Mouse (Mus musculus) c-Kit-negative CD71-positive TER-119-positive erythroid progenitor cells, embryonic 14.5 days (primary cell): Measurements from ENCODE around the gene Cadm3.

Source experiments
- DNase-seq: peaks from one replicate; pipeline ENCODE4 v3.0.0-alpha.2; 2013; ENCODE audit warnings: low read depth, low spot score

Cadm3 gene

GRCm38 (mm10) chr1:173359590-173360290 lies 7.8 kb downstream of the Cadm3 start:
- no peak for DNase-seq

DNA sequence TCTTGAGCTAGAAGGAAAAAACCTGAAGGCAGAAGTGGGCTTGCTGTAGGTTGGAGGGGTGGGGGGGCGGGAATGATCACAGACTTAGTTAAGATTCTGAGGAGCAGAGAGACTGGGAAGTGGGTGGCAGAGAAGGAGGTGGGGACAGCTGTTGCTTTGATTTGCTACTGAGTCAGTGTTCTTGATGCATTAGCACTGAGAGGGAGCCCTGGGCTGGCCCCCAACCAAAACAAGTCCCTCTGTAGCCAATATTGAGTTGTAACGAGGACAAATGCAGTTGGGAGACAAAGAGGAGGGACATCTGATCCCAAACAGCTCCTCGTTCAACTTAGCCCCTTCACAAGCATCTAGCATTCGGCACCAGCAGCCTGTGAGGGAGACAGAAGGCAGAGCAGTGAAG lies 9.7 kb downstream of the Cadm3 start:
- no peak for DNase-seq

DNA sequence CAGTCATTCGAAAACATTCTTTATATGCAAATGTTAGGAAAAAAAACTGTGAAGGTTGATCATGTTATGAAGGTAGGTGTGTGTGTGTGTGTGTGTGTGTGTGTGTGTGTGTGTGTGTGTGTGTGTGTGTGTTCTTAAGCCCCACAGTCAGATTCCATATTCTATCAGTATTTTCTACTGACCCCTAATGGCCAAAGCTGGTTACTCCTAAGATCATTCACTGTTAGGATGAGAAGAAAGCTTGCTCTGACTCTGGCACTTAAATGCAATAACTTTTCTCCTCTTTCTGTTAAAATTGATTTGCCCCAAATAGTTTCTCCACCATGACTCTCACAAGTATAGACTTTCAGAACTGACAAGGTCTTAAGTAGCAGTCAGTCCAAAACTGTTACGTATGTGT lies 10.8 kb downstream of the Cadm3 start:
- no peak for DNase-seq

GRCm38 (mm10) chr1:173355107-173355846 lies 12.2 kb downstream of the Cadm3 start:
- DNase-seq, result no peak

DNA sequence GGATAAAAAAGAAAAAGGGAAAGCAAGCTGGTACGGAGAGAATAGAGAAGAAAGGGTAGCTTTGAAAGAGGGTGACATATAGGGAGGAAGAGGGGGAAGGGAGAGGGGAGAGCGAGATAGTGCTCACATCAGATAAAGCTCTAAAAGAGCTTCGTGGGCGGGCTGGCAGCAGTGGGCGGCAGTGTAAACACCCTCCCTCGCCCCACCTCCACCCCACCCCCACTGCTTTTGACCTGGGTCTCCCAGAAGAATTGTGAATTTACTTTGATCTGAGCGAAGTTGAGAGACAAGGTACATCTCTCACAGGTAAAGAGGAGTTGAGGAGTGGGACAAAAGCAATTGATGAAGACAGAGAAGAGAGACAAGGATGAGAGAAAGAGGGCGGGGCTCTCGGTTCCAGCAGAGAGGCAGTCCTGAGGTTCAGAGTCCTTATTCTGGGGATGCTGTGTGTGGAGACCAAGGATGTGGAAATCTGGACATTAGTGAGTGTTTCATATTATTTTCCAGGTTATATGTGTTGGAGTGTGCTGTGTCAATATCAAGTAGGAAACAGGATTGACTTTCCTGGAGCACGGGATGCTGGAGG lies 17.0 kb downstream of the Cadm3 start, which contains the start of gene Aim2:
Gene Aim2, plus strand, starts transcription at position 508 of the 586 bp plus-strand sequence.
- DNase-seq, result no peak

DNA sequence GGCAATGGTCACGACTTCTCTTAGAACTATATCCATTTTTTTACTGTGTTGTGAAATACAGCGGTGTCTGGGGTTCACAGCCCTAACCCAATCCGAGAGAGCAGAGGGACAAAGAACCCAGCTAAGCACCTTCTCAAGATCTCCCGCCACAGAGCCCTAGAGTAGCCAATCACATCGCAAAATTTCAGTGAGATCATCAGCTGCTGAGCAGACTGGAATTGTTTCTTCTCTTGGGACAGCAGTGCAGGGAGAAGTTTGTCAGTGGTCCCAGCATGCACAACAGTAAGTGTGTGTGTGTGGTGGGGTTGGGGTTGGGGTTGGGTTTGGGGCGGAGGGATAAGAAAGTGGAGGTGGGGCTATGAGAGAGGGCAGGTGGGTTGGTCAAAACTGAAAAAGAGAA lies 17.5 kb downstream of the Cadm3 start:
- peak; percentile 71 for DNase-seq

DNA sequence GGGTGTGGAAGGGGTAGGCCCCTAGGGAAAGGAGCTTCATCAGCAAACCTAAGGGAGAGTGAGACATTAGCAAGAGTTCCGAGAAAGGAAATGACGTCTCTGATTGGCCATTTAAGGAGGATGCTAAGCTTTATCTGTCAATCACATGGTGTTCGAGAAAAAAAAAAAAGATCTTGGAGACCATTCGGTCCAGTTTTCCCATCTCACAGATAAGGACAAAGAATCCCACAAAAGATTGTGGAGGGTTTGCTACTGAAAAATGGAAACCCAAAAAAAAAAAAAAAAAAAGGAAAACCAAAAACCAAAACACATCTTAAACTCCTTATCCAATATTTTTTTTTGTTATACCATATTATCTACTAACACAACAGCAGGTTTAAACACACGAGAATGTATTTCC lies 18.3 kb downstream of the Cadm3 start:
- DNase-seq, result no peak

- no peak for DNase-seq
Observed at GRCm38 (mm10) chr1:173348527-173348926, 19.0 kb downstream of the Cadm3 start.

DNA sequence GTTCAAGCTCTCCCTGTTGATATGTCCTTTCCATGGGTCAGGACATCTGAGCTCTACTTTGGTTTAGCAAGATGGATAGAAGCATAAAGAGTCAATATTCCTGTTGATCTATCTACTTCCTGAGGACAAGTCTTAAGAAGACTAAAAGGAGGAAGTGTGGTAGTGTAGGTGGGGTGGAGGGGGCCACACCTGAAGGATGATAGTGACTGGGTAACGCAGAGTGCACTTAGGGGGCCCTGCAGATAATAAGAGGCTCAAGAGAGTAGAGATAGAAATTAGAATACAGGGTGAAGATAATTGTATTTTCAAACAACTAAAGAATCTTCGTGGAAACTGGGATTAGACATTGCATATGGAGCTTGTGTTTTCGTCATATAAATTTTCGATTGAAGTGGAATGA lies 22.4 kb downstream of the Cadm3 start:
- no peak for DNase-seq

GRCm38 (mm10) chr1:173343934-173344333 lies 23.6 kb downstream of the Cadm3 start:
- DNase-seq, result no peak

GRCm38 (mm10) chr1:173342425-173342824 lies 25.1 kb downstream of the Cadm3 start:
- no peak for DNase-seq

DNA sequence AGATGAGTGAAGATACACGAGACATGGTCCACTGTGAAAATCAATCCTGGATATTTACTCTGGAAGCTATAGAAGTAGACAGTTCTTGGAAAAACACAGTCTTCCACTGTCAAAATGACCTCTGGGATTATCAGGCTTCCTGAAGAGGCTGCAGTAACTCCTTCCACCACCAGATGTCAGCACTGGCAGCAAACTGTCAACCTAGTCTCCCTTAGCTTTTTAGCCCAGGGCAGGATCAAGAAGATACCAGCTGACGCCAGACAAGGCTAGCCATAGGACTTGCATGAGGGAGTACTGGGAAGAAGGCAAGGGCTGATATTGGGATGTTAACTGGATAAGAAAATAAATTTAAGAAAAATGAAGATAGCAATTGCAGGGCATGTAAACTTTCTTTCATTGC lies 28.0 kb downstream of the Cadm3 start:
- peak; percentile 80 for DNase-seq

- no peak for DNase-seq
Observed at GRCm38 (mm10) chr1:173337008-173337407, 30.5 kb downstream of the Cadm3 start.

GRCm38 (mm10) chr1:173335903-173336302 lies 31.6 kb downstream of the Cadm3 start:
- DNase-seq, result no peak

DNA sequence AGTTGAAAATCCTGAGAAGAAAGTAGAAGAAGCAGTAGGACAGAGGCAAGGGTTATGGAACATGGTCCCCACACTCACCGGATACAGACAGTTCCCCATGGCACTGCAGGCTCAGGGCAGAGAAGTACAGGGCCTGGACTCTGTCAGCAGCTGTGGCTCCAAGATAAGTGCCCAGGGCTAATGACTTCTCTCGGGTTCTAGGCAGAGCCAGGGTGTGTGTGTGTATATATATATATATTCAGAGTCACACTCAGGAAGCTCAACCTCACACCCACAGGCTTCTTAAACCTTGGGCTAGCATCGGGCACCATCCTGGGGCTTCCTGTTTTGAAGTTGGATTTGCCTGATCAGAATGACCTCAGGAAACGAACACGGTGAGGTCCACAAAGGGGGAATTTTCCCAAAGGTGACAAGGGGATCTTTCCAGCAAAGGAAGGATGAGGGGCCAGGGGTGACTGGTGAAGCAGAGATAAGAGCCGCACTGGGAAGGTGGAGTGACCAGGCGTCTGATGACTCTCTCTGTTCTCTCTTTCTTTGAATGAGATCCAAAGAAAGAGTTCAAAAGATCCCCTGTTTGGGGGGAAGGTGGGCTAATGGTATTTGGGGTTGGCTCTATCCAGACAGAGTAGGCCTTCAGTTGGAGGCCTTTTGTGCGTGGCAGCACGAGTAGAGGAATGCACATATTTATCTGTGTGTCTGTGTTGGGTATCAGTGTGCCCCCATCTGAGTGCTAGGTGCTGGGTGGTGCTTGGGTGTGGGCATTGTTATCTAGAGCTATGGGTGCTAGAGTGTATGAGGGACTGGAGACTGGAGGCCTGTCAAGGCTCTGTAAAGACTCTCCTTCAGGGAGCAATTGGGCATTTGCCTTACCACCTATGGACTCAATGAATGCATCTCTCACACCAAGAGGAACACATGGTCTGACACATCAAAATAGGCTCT lies 33.9 kb downstream of the Cadm3 start, which contains the start of gene Ackr1:
Gene Ackr1, minus strand, starts transcription at position 439 of the 942 bp plus-strand sequence.
- peak; percentile 78 for DNase-seq

- no peak for DNase-seq
Observed at GRCm38 (mm10) chr1:173332418-173332817, 35.1 kb downstream of the Cadm3 start.

- DNase-seq, result no peak
Observed at GRCm38 (mm10) chr1:173329743-173330142, 37.8 kb downstream of the Cadm3 start.

GRCm38 (mm10) chr1:173329185-173329584 lies 38.3 kb downstream of the Cadm3 start:
- peak; percentile 72 for DNase-seq

- DNase-seq, result no peak
Observed at GRCm38 (mm10) chr1:173328446-173328845, 39.0 kb downstream of the Cadm3 start.

DNA sequence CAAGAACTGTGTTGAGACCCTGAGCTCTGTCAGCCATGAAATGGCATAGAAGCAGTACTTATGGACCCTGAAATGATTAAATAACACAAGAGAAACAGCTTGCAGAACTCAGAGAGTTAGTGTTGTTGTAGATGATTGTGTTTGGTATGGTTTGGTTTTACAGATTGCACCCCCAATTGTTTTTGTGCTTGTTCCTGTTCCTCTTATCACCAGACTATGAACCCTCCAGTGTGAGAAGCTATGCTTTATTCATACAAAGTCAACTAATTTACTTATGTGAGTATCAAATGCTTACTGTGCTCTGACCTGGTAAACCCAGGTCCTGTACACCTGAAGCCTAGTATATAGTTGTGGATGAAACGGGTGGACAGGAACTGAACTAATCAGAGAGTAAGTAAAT lies 40.9 kb downstream of the Cadm3 start:
- no peak for DNase-seq

DNA sequence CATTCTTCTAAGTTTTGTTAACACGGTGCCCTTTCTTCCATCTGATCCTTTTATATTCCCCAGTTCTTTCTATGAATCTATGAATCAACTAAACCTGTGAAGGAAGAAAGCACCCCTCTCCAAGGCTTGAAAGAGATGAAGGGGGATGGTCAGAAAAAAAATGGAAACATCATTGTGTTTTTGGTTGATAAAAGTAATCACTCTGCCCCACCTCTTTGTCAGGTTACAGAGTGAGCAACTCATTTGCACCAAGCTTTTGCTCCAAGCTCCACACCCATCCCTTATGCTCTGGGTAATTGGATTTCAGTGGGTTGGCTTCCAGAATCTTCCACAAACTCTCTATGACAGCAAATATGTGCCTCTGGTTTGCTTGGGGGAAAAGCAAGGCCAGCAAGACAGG lies 42.1 kb downstream of the Cadm3 start:
- no peak for DNase-seq

DNA sequence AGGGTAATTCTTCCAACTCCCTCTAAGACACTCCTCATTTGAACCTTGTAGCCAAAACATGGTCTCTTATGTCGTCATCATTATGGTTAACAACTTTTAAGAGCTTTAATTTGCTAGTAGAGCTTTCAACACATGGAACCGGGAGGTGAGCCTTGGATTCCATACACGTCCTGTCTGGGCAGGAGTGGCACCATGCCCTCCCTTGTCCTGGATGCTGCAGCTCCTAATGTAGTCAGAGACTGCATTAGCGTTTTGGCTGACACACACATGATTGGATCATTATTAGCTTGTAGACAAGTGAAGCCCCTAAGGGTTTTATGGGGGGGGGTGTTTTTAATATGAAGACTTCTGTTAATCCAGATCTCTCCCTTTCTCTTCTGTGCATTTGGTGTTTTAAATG lies 42.5 kb downstream of the Cadm3 start:
- no peak for DNase-seq
